Mouse (Mus musculus) myocyte (in vitro differentiated cells): ENCODE data around the gene Agap1.

ENCODE experiments used
- CEBPB ChIP-seq: IDR thresholded peaks from 2 replicates; pipeline ENCODE4 v1.6.1; 2011; ENCODE audit warnings: mild to moderate bottlenecking, moderate library complexity; ENCODE audit not compliant: poor library complexity, insufficient read depth, severe bottlenecking
- E2F4 ChIP-seq: IDR thresholded peaks from one replicate; pipeline ENCODE4 v1.6.1; 2011; ENCODE audit warnings: mild to moderate bottlenecking, control low read depth, moderate library complexity; ENCODE audit not compliant: insufficient read depth
- MAX ChIP-seq: IDR thresholded peaks from one replicate; pipeline ENCODE4 v1.6.1; 2011; ENCODE audit warnings: low read depth, mild to moderate bottlenecking, control low read depth
- MYOD1 ChIP-seq, 3 experiments: IDR thresholded peaks; one replicate each; pipeline ENCODE4 v1.6.1; 2011; ENCODE audit warnings: control low read depth in 2 of 3, low read depth in 2 of 3, mild to moderate bottlenecking in 2 of 3, moderate library complexity in 1 of 3; ENCODE audit not compliant: insufficient read length in 2 of 3, control insufficient read depth in 1 of 3
- MYOG ChIP-seq, 3 experiments: IDR thresholded peaks; one replicate each; pipeline ENCODE4 v1.6.1; 2011; ENCODE audit warnings: control low read depth in 2 of 3, low read depth in 2 of 3, mild to moderate bottlenecking in 2 of 3; ENCODE audit not compliant: insufficient read length in 2 of 3, control insufficient read depth in 1 of 3, insufficient read depth in 1 of 3
- POLR2A ChIP-seq: IDR thresholded peaks from one replicate; pipeline ENCODE4 v1.6.1; 2011; ENCODE audit warnings: low read depth, mild to moderate bottlenecking, control low read depth, moderate library complexity; ENCODE audit not compliant: insufficient read length
- POLR2AphosphoS2 ChIP-seq: IDR thresholded peaks from one replicate; pipeline ENCODE4 v1.6.1; 2011; ENCODE audit warnings: low read depth, control low read depth; ENCODE audit not compliant: insufficient read length
- REST ChIP-seq: IDR thresholded peaks from one replicate; pipeline ENCODE4 v1.6.1; 2011; ENCODE audit warnings: mild to moderate bottlenecking, control low read depth, moderate library complexity; ENCODE audit not compliant: insufficient read depth, insufficient read length
- SRF ChIP-seq: IDR thresholded peaks from one replicate; pipeline ENCODE4 v1.6.1; 2011; ENCODE audit warnings: low read depth; ENCODE audit not compliant: control insufficient read depth, insufficient read length
- TCF12 ChIP-seq: IDR thresholded peaks from one replicate; pipeline ENCODE4 v1.6.1; 2011; ENCODE audit warnings: mild to moderate bottlenecking, control low read depth; ENCODE audit not compliant: poor library complexity, insufficient read depth, severe bottlenecking
- TCF3 ChIP-seq: IDR thresholded peaks from one replicate; pipeline ENCODE4 v1.6.1; 2011; ENCODE audit warnings: low read depth, control low read depth; ENCODE audit not compliant: insufficient read length
- USF1 ChIP-seq: IDR thresholded peaks from one replicate; pipeline ENCODE4 v1.6.1; 2011; ENCODE audit warnings: low read depth, mild to moderate bottlenecking, control low read depth, moderate library complexity

DNA sequence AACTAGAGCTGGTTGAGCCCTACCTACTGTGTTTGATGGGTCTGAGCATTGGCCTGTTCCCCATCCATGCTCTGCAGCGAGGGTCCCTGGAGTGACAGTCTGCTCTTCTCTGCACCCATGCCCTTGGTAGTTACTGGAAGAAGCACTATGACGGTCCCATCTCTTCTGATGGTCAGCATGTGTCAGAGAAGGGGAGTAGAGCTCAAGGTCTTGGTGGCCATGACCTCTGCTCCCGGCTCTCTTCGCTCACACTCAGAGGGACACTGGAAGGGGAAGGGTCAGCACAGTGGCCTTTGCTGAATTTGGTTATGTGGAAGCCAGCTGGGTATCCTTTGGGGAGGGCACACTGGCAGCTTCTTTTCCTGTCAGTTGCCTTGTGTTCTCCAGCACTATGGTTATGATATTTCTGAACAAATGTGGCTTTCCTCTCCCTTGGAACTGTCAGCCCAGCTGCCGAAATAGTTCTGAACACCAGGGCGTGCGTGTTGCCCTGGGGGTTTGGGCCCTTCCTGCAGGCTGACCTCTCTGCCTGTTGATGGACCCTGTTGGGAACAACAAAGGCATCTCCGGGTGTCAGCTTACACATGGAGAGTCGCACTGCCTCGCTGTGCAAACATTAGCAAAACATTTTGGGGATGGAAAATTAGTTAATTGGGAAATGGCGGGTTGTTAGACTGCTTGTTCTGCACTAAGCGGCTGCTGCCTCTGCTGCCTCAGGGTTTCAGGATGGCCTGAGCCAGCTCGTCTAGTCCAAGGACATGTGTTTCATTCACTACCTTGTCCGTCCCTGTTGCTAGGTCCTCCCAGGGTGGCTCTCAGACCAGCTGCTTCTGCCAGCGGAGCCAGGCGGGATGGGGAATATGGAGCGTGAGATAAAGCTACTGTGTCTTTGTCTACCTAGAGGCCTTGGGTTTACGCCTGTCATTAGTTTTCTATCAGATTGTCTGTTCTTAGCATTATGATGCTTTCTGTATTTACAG is 93.2 kb downstream of the Agap1 start:
- TF ChIP-seq SRF (no peak), TCF12 (no peak), USF1 (no peak), POLR2A (no peak), MYOD1 (IDR thresholded peaks at IDR 0.05; ENCODE audit: control insufficient read depth in 1 of 3, insufficient read length in 2 of 3, low read depth in 2 of 3) (peak in 2 of 3 experiments; percentile 42 to 49), POLR2AphosphoS2 (no peak), REST (no peak), MAX (no peak), CEBPB (no peak), TCF3 (no peak), MYOG (IDR thresholded peaks at IDR 0.05; ENCODE audit: control insufficient read depth in 1 of 3, insufficient read depth in 1 of 3, insufficient read length in 2 of 3, low read depth in 2 of 3) (peak in 1 of 3 experiments; percentile 24), E2F4 (no peak)
